Mouse (Mus musculus) neural tube, embryonic 13.5 days (tissue): ENCODE measurements around the gene Gm49384. TPM values are rescaled to one million over a fixed set of nuclear protein-coding genes. Genes with fewer than 3 reads are reported as not detected.

Experiments
- ATAC-seq: fragments of 200-750 bp; cut with Nextera tagmentation; 2 replicates; pipeline ENCODE4 v1.8.0; 2017; ENCODE audit warnings: low read depth, mild to moderate bottlenecking, moderate TSS enrichment, moderate library complexity
- H3K27ac ChIP-seq: fragments of 300-500 bp; sonication (generic); replicated peaks from 2 replicates; pipeline ENCODE4 v1.5.1; 2015; ENCODE audit warnings: moderate library complexity, mild to moderate bottlenecking, inconsistent platforms
- H3K27me3 ChIP-seq: fragments of 300-500 bp; sonication (generic); 2 replicates; pipeline ENCODE4 v1.6.1; 2015; ENCODE audit warnings: mild to moderate bottlenecking, inconsistent platforms
- H3K36me3 ChIP-seq: fragments of 300-500 bp; sonication (generic); 2 replicates; pipeline ENCODE4 v1.6.1; 2015; ENCODE audit warnings: mild to moderate bottlenecking, inconsistent platforms
- H3K4me1 ChIP-seq: fragments of 300-500 bp; sonication (generic); replicated peaks from 2 replicates; pipeline ENCODE4 v1.6.1; 2015; ENCODE audit warnings: inconsistent platforms
- H3K4me2 ChIP-seq: fragments of 300-500 bp; sonication (generic); 2 replicates; pipeline ENCODE4 v1.6.1; 2015; ENCODE audit warnings: inconsistent platforms, mild to moderate bottlenecking, moderate library complexity
- H3K4me3 ChIP-seq: fragments of 300-500 bp; sonication (generic); 2 replicates; pipeline ENCODE4 v1.5.1; 2015; ENCODE audit warnings: mild to moderate bottlenecking, inconsistent platforms
- H3K9ac ChIP-seq: fragments of 300-500 bp; sonication (generic); 2 replicates; pipeline ENCODE4 v1.6.1; 2015; ENCODE audit warnings: moderate library complexity, mild to moderate bottlenecking, inconsistent platforms
- H3K9me3 ChIP-seq: fragments of 300-500 bp; sonication (generic); 2 replicates; pipeline ENCODE4 v1.6.1; 2016; ENCODE audit warnings: inconsistent platforms
- WGBS: fragments of 180-500 bp; shearing (Covaris S2); methylation state at CpG from one replicate; pipeline ENCODE4 v1.1.7; 2015; 5-methylcytosine and 5-hydroxymethylcytosine counted together
- polyA plus RNA-seq: library from polyadenylated mRNA; unstranded; fragments of >200 nt; fragmentation: Nextera tagmentation; extraction: Ambion mirVana; gene quantifications from 2 replicates; pipeline ENCODE4 v1.2.1, GENCODE M21; 2015

Gm49384 gene
- 15.1 and 16.3 TPM in 2 replicates for polyA plus RNA-seq

DNA sequence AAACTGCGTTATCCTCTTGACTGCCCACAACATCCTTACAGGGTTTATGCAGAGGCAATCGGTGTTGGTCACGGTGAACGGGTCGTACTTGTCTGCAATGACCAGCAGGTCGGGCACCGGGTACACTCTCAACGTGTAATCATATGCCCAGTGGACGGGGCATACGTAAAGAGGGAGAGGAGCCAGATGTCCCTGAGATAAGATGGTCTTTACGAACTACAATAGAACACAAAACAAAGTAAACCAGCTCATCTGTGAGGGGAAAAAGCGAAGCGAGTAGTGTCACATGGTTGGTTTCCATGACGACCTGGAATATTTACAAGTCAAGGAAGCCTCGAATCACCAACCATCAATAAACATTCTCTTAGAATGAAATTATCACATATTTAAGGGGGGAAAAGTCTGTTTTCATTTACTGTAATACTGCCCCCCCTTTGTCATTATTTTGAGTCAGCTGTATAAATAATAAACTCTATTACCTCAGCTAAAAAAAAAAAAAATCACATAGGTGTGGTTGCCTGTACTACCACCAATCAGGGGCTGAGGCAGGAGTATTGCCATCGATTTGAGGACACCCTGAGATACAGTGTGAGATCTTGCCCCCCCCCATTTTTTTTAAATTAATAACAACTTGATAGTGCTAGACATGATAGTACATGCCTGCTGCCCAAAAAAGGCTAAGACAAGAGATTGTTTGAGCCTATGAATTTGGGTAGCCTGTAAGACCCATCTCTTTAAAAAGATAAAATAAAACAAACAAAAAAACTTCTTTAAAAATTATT lies at the start of gene Gm49384:
Gm49384 (minus strand) TSS at position 216 of the 782 bp plus-strand sequence.
- no peaks in the 10 kb centered on the region for H3K27me3 ChIP-seq
- WGBS: 63% methylated on average over 16 of the region's 16 CpGs
- H3K36me3 ChIP-seq: peaks cover 11% of the 10 kb centered on the region
- ATAC-seq: peak; percentile 49; the same call in 1 of the 2 replicates
- no peak within 1 kb of the TSS for H3K4me3 ChIP-seq
- no peak within 1 kb of the TSS for H3K4me2 ChIP-seq
- H3K4me1 ChIP-seq: peaks cover 9% of the 10 kb centered on the region; the same call in 1 of the 2 replicates
- H3K9me3 ChIP-seq: no peaks in the 10 kb centered on the region
- H3K27ac ChIP-seq: no peak within 1 kb of the TSS
- H3K9ac ChIP-seq: no peak within 1 kb of the TSS

DNA sequence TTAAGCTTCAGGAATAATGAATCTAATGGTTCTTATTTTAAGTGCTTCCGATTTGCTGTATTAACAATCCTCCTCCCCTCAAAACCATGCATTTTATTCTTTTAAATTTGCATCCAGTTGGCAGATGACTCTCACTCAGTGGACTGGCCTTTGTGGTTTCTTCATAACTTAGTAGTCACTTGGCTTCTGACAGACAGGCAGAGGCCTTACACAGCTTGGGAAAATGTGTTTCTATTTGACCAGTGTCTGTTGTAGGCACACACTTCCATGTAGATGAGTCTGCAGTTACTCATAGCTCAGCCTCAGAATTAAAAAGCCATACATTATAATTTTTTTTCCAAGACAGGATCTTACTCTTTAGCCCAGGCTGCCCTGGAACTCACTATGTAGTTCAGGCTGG lies 49.7 kb upstream of the Gm49384 start:
- WGBS: 94% methylated on average over 1 of the region's 1 CpGs
- Histone ChIP-seq H3K4me1 (no peaks in the 10 kb centered on the region), H3K9ac (no peak overlapping the region), H3K36me3 (no peaks in the 10 kb centered on the region), H3K27ac (no peak overlapping the region), H3K4me2 (no peak overlapping the region), H3K27me3 (no peaks in the 10 kb centered on the region), H3K4me3 (no peak overlapping the region), H3K9me3 (no peaks in the 10 kb centered on the region)
- no peak for ATAC-seq

DNA sequence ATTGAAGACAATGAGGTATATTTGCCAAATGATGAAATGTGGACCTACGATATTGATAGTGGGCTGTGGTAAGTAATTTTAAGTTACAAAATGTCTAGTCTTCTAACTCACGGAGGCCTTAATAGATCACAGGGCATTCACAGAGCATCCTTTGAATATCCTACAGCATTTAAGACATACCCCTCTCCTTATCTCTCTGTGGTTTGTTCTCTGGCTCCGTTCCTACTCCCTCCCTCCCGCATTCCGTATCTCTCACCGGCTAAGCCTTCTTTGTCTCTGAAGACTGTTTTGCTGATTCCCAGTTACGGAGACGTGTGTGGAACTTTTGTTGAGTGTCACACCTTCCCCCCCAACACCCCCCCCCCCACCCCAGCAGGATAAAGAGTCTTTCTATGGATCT lies 46.7 kb upstream of the Gm49384 start:
- no peak overlapping the region for H3K9ac ChIP-seq
- no peak for ATAC-seq
- H3K4me1 ChIP-seq: no peaks in the 10 kb centered on the region
- WGBS: 82% methylated on average over 8 of the region's 8 CpGs
- no peaks in the 10 kb centered on the region for H3K9me3 ChIP-seq
- no peak overlapping the region for H3K4me3 ChIP-seq
- H3K4me2 ChIP-seq: no peak overlapping the region
- no peaks in the 10 kb centered on the region for H3K36me3 ChIP-seq
- no peaks in the 10 kb centered on the region for H3K27me3 ChIP-seq
- H3K27ac ChIP-seq: no peak overlapping the region

- H3K36me3 ChIP-seq: no peaks in the 10 kb centered on the region
- H3K4me2 ChIP-seq: no peak overlapping the region
- H3K9ac ChIP-seq: no peak overlapping the region
- 85% methylated on average over 4 of the region's 4 CpGs for whole genome bisulfite sequencing
- no peaks in the 10 kb centered on the region for H3K27me3 ChIP-seq
- no peak overlapping the region for H3K4me3 ChIP-seq
- no peak overlapping the region for H3K27ac ChIP-seq
- H3K4me1 ChIP-seq: no peaks in the 10 kb centered on the region
- no peak for ATAC-seq
- no peaks in the 10 kb centered on the region for H3K9me3 ChIP-seq
These were observed 45.7 kb upstream of the Gm49384 start for GRCm38 (mm10) chr12:69249766-69250165.

DNA sequence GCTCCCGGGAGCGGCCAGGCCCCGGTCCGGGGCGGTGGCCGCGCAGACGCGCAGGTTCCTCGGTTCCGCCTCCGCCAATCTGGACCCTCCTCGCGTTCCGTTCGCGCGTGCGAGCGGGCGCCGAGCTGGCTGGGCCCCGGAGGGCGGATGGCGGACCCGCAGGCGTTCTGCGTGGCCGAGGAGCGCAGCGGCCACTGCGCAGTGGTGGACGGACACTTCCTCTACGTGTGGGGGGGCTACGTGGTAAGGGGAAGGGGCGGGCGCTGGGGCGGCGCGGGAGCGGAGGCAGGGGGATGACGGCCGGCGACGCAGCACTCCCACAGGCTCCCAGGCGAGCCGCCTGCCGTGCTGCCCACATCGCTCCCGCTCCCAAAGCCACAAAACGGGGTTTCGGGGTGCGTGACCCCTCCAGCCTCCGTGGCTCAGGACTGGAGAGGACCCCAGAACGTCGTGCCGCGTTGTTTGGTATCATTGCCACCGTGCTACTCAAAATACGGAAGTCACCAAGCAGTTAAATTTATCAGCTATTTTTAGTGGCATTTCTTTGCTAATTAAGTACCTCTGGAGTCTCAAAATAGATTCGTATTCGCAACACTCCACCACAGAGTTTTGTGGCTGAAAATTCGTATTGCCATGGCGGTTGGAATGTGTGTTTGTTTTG lies 37.8 kb upstream of the Gm49384 start:
- Histone ChIP-seq H3K36me3 (no peaks in the 10 kb centered on the region), H3K27ac (peak overlapping the region; percentile 86), H3K4me1 (peaks cover 9% of the 10 kb centered on the region), H3K9ac (peak overlapping the region; percentile 85), H3K4me2 (peak overlapping the region; percentile 72), H3K9me3 (no peaks in the 10 kb centered on the region), H3K27me3 (no peaks in the 10 kb centered on the region), H3K4me3 (peak overlapping the region; percentile 69)
- under 1% methylated on average over 64 of the region's 64 CpGs for whole genome bisulfite sequencing
- peak; percentile 96 for ATAC-seq

DNA sequence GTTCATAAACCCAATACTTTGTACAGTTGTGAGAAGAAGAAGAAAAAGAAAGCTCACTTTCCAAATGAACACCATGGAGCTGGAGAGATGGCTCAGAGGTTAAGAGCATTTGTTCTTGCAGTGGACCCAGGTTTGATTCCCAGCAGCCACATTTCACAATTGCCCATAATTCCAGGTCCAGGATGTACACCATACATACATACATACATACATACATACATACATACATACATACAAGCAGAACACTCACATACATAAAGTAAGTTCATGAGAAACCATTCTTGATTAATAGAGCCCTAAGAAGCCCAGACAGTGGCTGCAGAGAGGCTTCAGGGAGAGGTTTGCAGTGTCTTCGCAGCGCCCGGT lies 37.3 kb upstream of the Gm49384 start:
- no peak; the same call in 1 of the 2 replicates for ATAC-seq
- H3K4me3 ChIP-seq: peak overlapping the region; percentile 69
- H3K27ac ChIP-seq: peak overlapping the region; percentile 86
- H3K4me1 ChIP-seq: peaks cover 9% of the 10 kb centered on the region
- H3K9me3 ChIP-seq: no peaks in the 10 kb centered on the region
- H3K9ac ChIP-seq: peak overlapping the region; percentile 85
- H3K36me3 ChIP-seq: no peaks in the 10 kb centered on the region
- WGBS: 2% methylated on average over 3 of the region's 3 CpGs
- H3K27me3 ChIP-seq: no peaks in the 10 kb centered on the region
- H3K4me2 ChIP-seq: peak overlapping the region; percentile 72

DNA sequence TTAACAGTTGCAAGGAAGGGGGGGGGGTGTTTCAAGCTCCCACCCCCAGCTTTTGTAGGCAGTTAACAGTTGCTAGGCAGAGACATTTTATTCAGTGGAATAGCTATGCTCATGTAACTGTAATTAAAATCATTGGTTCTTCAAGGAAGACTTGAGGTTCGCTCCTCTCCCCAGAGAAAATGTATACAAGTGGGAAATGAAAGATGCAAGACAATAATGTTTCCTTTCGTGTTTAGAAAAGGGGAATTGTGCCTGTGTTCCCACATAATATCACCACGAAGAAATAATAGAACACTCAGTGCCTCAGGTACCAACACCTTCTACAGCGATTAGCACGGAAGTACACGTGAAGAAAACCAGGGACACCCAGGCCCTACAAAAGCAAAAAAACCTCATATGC lies 36.8 kb upstream of the Gm49384 start, which contains the start of gene Klhdc1:
Klhdc1 (plus strand) TSS at position 301 of the 400 bp plus-strand sequence.
- Histone ChIP-seq H3K4me3 (peak within 1 kb of the TSS; percentile 69), H3K27me3 (no peaks in the 10 kb centered on the region), H3K9me3 (no peaks in the 10 kb centered on the region), H3K9ac (peak within 1 kb of the TSS; percentile 85), H3K4me1 (peaks cover 9% of the 10 kb centered on the region), H3K27ac (peak within 1 kb of the TSS; percentile 86), H3K4me2 (peak within 1 kb of the TSS; percentile 72), H3K36me3 (no peaks in the 10 kb centered on the region)
- WGBS: 67% methylated on average over 6 of the region's 6 CpGs
- no peak for ATAC-seq

DNA sequence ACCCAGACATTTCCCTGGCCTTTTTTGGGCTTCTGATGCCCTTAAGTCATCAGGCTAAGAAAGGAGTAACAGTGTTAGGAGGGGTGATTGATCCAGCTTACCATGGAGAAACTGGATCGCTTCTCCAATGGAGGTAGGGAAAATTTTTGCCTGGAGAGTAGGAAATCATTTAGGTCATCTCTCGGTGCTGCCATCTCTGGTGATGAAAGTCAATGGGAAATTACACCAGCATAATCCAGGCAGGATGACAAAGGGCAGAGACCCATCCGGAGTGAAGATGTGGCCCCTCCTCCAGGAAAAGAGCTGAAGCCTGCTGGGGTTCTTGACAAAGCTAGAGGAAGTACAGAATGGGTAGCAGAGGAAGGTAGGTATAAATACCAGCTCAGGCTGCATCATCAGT lies 34.2 kb upstream of the Gm49384 start:
- no peaks in the 10 kb centered on the region for H3K36me3 ChIP-seq
- 40% methylated on average over 3 of the region's 3 CpGs for WGBS
- ATAC-seq: no peak
- no peaks in the 10 kb centered on the region for H3K9me3 ChIP-seq
- H3K4me1 ChIP-seq: peaks cover 9% of the 10 kb centered on the region
- no peak overlapping the region for H3K4me2 ChIP-seq
- no peak overlapping the region for H3K27ac ChIP-seq
- no peak overlapping the region for H3K4me3 ChIP-seq
- no peak overlapping the region for H3K9ac ChIP-seq
- H3K27me3 ChIP-seq: no peaks in the 10 kb centered on the region

DNA sequence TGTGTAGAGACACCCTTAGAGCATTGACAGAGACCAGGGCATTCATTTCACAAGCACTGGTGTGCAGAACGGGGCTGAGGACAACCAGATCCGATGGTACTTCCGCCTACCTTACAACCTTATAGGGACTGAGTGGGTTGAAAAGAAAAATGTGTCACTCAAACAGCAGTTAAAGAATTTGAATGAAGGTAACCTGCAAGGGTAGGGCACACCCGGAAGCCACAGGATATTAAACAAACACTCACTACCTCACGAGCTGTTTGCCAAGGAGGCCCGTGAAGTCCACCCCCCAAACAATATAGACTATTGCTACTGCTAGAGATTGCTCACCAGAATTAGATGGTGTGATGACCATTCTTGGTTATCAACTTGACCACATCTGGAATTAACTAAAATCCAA lies 31.7 kb upstream of the Gm49384 start:
- Histone ChIP-seq H3K4me2 (no peak overlapping the region), H3K36me3 (no peaks in the 10 kb centered on the region), H3K4me1 (peaks cover 3% of the 10 kb centered on the region), H3K9me3 (no peaks in the 10 kb centered on the region), H3K4me3 (no peak overlapping the region), H3K9ac (no peak overlapping the region), H3K27ac (no peak overlapping the region), H3K27me3 (no peaks in the 10 kb centered on the region)
- ATAC-seq: no peak
- 89% methylated on average over 6 of the region's 6 CpGs for WGBS

DNA sequence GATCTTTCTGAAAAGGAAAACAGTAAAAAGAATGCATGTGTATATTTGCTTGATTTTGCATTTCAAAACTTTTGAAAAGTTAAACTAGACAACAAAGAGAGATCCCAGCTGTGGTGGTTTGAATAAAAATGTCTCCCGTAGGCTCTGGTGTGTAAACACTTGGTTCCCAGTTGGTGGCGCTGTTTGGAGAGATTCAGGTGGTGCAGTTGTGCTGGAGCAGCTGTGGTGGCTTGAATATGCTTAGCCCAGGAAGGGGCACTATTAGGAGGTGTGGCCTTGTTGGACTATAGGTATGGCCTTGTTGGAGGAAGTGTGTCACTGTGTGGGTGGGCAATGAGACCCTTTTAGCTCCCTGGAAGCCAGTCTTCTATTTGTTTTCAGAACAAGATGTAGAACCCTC lies 25.2 kb upstream of the Gm49384 start:
- Histone ChIP-seq H3K9ac (no peak overlapping the region), H3K36me3 (no peaks in the 10 kb centered on the region), H3K4me2 (no peak overlapping the region), H3K9me3 (no peaks in the 10 kb centered on the region), H3K27ac (no peak overlapping the region), H3K4me1 (0 out of 2 replicates have a peak, but pooled peaks cover 3% of the 10 kb centered on the region), H3K4me3 (no peak overlapping the region), H3K27me3 (no peaks in the 10 kb centered on the region)
- ATAC-seq: no peak
- 66% methylated on average over 2 of the region's 2 CpGs for WGBS

- Histone ChIP-seq H3K36me3 (no peaks in the 10 kb centered on the region), H3K27me3 (no peaks in the 10 kb centered on the region), H3K4me3 (peak within 1 kb of the TSS; percentile 59), H3K4me1 (0 out of 2 replicates have a peak, but pooled peaks cover 3% of the 10 kb centered on the region), H3K9me3 (no peaks in the 10 kb centered on the region), H3K27ac (0 out of 2 replicates have a peak within 1 kb of the TSS, but pooled peaks have one; percentile 25), H3K9ac (peak within 1 kb of the TSS; percentile 59), H3K4me2 (peak within 1 kb of the TSS; percentile 52)
- under 1% methylated on average over 37 of the region's 37 CpGs for WGBS
- ATAC-seq: peak; percentile 96
These were observed 23.9 kb upstream of the Gm49384 start, which contains the start of gene Pole2 for GRCm38 (mm10) chr12:69227776-69228466. Gene Pole2 (minus strand): TSS chr12:69228195.
